Mouse (Mus musculus): ENCODE measurements at regions not wholly inside any gene's neighbourhood (a gene's known extent, or its start where the extent isn't known, plus 50 kb on each side); places are given as distances from the start of the nearest gene placed in this dataset.
"Not testable (repeated sequence)": the region's sequence is repeated elsewhere in the genome, so short reads cannot be mapped to it uniquely, and the experiment has no call there.

- DNase-seq (ENCODE audit: low spot score in 2 of 2): no peak
These were observed 351.5 kb downstream of the Kcnh5 start for GRCm38 (mm10) chr12:74825664-74826063.

GRCm38 (mm10) chr12:74824735-74825494 is 352.2 kb downstream of the Kcnh5 start:
- DNase-seq (ENCODE audit: low spot score in 2 of 2): peak; percentile 31 to 55

GRCm38 (mm10) chr12:74816181-74816580 is 361.0 kb downstream of the Kcnh5 start:
- DNase-seq (ENCODE audit: low spot score in 2 of 2): not testable (repeated sequence)

GRCm38 (mm10) chr12:74808571-74808970 is 368.6 kb downstream of the Kcnh5 start:
- DNase-seq (ENCODE audit: low spot score in 2 of 2): not testable (repeated sequence)

GRCm38 (mm10) chr12:74807926-74808325 is 369.2 kb downstream of the Kcnh5 start:
- not testable (repeated sequence) for DNase-seq (ENCODE audit: low spot score in 2 of 2)

GRCm38 (mm10) chr12:74803740-74804512 is 373.2 kb downstream of the Kcnh5 start:
- no peak for DNase-seq (ENCODE audit: low spot score in 2 of 2)

GRCm38 (mm10) chr12:74792036-74792435 is 385.1 kb downstream of the Kcnh5 start:
- peak; percentile 11 to 57 for DNase-seq (ENCODE audit: low spot score in 2 of 2)

GRCm38 (mm10) chr12:74762284-74762683 is 414.8 kb downstream of the Kcnh5 start:
- no peak for DNase-seq (ENCODE audit: low spot score in 2 of 2)

GRCm38 (mm10) chr12:74745051-74745450 is 428.9 kb upstream of the Gm11042 start:
- peak in 1 of 2 experiments; percentile 17 for DNase-seq (ENCODE audit: low spot score in 2 of 2)

- no peak for DNase-seq (ENCODE audit: low spot score in 2 of 2)
These were observed 412.7 kb upstream of the Gm11042 start for GRCm38 (mm10) chr12:74728866-74729265.

GRCm38 (mm10) chr12:74679149-74679548 is 363.0 kb upstream of the Gm11042 start:
- DNase-seq (ENCODE audit: low spot score in 2 of 2): no peak

- no peak for DNase-seq (ENCODE audit: low spot score in 2 of 2)
These were observed 361.6 kb upstream of the Gm11042 start for GRCm38 (mm10) chr12:74677835-74678234.

- DNase-seq (ENCODE audit: low spot score in 2 of 2): no peak
These were observed 342.2 kb upstream of the Gm11042 start for GRCm38 (mm10) chr12:74658406-74658805.

GRCm38 (mm10) chr12:74657036-74657648 is 340.9 kb upstream of the Gm11042 start:
- peak; percentile 18 to 20 for DNase-seq (ENCODE audit: low spot score in 2 of 2)

- DNase-seq (ENCODE audit: low spot score in 2 of 2): no peak
These were observed 335.1 kb upstream of the Gm11042 start for GRCm38 (mm10) chr12:74651256-74651655.

- DNase-seq (ENCODE audit: low spot score in 2 of 2): no peak
These were observed 316.6 kb upstream of the Gm11042 start for GRCm38 (mm10) chr12:74632827-74633226.

- DNase-seq (ENCODE audit: low spot score in 2 of 2): peak; percentile 8 to 13
These were observed 279.0 kb upstream of the Gm11042 start for GRCm38 (mm10) chr12:74595208-74595607.

GRCm38 (mm10) chr12:74554599-74554998 is 238.4 kb upstream of the Gm11042 start:
- DNase-seq (ENCODE audit: low spot score in 2 of 2): no peak

- DNase-seq (ENCODE audit: low spot score in 2 of 2): no peak
These were observed 228.0 kb upstream of the Gm11042 start for GRCm38 (mm10) chr12:74544172-74544571.

GRCm38 (mm10) chr12:74534882-74535281 is 218.7 kb upstream of the Gm11042 start:
- DNase-seq (ENCODE audit: low spot score in 2 of 2): no peak

GRCm38 (mm10) chr12:74528983-74529566 is 212.9 kb upstream of the Gm11042 start:
- DNase-seq (ENCODE audit: low spot score in 2 of 2): no peak

- DNase-seq (ENCODE audit: low spot score in 2 of 2): no peak
These were observed 211.0 kb upstream of the Gm11042 start for GRCm38 (mm10) chr12:74527190-74527621.
